Mouse (Mus musculus): ENCODE results near the gene Inpp5d. TPM values are rescaled to one million over a fixed set of nuclear protein-coding genes. Genes with fewer than 3 reads are reported as not detected.

Gene Inpp5d
- polyA plus RNA-seq, 1 experiment from 2014 or later = 13.6 TPM

- H3K36me3 ChIP-seq (ENCODE audit: insufficient read depth, low read length) = no peaks in the 10 kb centered on the region
- H3K27me3 ChIP-seq (replicated peaks; ENCODE audit: insufficient read depth, low read length) = no peaks in the 10 kb centered on the region
- H3K4me1 ChIP-seq (ENCODE audit: insufficient read depth, low read depth, low read length) = no peaks in the 10 kb centered on the region
- ATAC-seq (no peak), DNase-seq (ENCODE audit: low spot score) (no peak)
- no peak overlapping the region for H3K27ac ChIP-seq (ENCODE audit: low read length)
- H3K4me2 ChIP-seq (replicated peaks; ENCODE audit: low read depth, low read length) = no peak overlapping the region
- no peaks in the 10 kb centered on the region for H3K9me3 ChIP-seq (ENCODE audit: low read length)
- no peak overlapping the region for H3K9ac ChIP-seq (replicated peaks; ENCODE audit: low read depth)
- 94% methylated on average over 5 of the region's 5 CpGs for WGBS
- TF ChIP-seq EP300 (IDR thresholded peaks at IDR 0.05) (no peak), CTCF (IDR thresholded peaks at IDR 0.05) (no peak)
- no peak overlapping the region for H3K4me3 ChIP-seq (ENCODE audit: low read depth, low read length)
Observed at GRCm38 (mm10) chr1:87684071-87684470, 64.0 kb downstream of the Inpp5d start.

GRCm38 (mm10) chr1:87684791-87685190 is 64.7 kb downstream of the Inpp5d start:
- DNase-seq (ENCODE audit: low spot score) = no peak
- no peak overlapping the region for H3K4me3 ChIP-seq (ENCODE audit: low read depth, low read length)

GRCm38 (mm10) chr1:87686351-87686750 is 66.2 kb downstream of the Inpp5d start:
- WGBS = 39% methylated on average over 4 of the region's 4 CpGs

More at GRCm38 (mm10) chr1:87684791-87685190, 64.7 kb downstream of the Inpp5d start:
- Histone ChIP-seq H3K9ac (replicated peaks; ENCODE audit: low read depth) (no peak overlapping the region), H3K36me3 (ENCODE audit: insufficient read depth, low read length) (no peaks in the 10 kb centered on the region), H3K4me1 (ENCODE audit: insufficient read depth, low read depth, low read length) (no peaks in the 10 kb centered on the region), H3K9me3 (ENCODE audit: low read length) (no peaks in the 10 kb centered on the region), H3K4me2 (replicated peaks; ENCODE audit: low read depth, low read length) (no peak overlapping the region), H3K27ac (ENCODE audit: low read length) (no peak overlapping the region), H3K27me3 (replicated peaks; ENCODE audit: insufficient read depth, low read length) (no peaks in the 10 kb centered on the region)
- WGBS = 94% methylated on average over 3 of the region's 3 CpGs
- no peak for ATAC-seq
- TF ChIP-seq EP300 (IDR thresholded peaks at IDR 0.05) (no peak), CTCF (IDR thresholded peaks at IDR 0.05) (no peak)

GRCm38 (mm10) chr1:87687009-87687408 is 66.9 kb downstream of the Inpp5d start:
- H3K27ac ChIP-seq (ENCODE audit: low read length) = no peak overlapping the region
- no peak overlapping the region for H3K4me3 ChIP-seq (ENCODE audit: low read depth, low read length)
- H3K27me3 ChIP-seq (replicated peaks; ENCODE audit: insufficient read depth, low read length) = no peaks in the 10 kb centered on the region
- H3K4me1 ChIP-seq (ENCODE audit: insufficient read depth, low read depth, low read length) = no peaks in the 10 kb centered on the region
- DNase-seq (ENCODE audit: low spot score) = no peak
- H3K4me2 ChIP-seq (replicated peaks; ENCODE audit: low read depth, low read length) = no peak overlapping the region
- no peaks in the 10 kb centered on the region for H3K9me3 ChIP-seq (ENCODE audit: low read length)
- no peak overlapping the region for H3K9ac ChIP-seq (replicated peaks; ENCODE audit: low read depth)
- TF ChIP-seq EP300 (IDR thresholded peaks at IDR 0.05) = no peak
- H3K36me3 ChIP-seq (ENCODE audit: insufficient read depth, low read length) = no peaks in the 10 kb centered on the region
- 44% methylated on average over 1 of the region's 1 CpGs for WGBS
- ATAC-seq = no peak

More at GRCm38 (mm10) chr1:87686351-87686750, 66.2 kb downstream of the Inpp5d start:
- DNase-seq (ENCODE audit: low spot score) = no peak
- Histone ChIP-seq H3K36me3 (ENCODE audit: insufficient read depth, low read length) (no peaks in the 10 kb centered on the region), H3K4me3 (ENCODE audit: low read depth, low read length) (no peak overlapping the region), H3K27ac (ENCODE audit: low read length) (no peak overlapping the region), H3K4me1 (ENCODE audit: insufficient read depth, low read depth, low read length) (no peaks in the 10 kb centered on the region), H3K9me3 (ENCODE audit: low read length) (no peaks in the 10 kb centered on the region), H3K4me2 (replicated peaks; ENCODE audit: low read depth, low read length) (no peak overlapping the region), H3K9ac (replicated peaks; ENCODE audit: low read depth) (no peak overlapping the region), H3K27me3 (replicated peaks; ENCODE audit: insufficient read depth, low read length) (no peaks in the 10 kb centered on the region)
- ATAC-seq = no peak
- TF ChIP-seq EP300 (IDR thresholded peaks at IDR 0.05) (no peak), CTCF (IDR thresholded peaks at IDR 0.05) (no peak)

- no peaks in the 10 kb centered on the region for H3K9me3 ChIP-seq (ENCODE audit: low read length)
- no peak overlapping the region for H3K27ac ChIP-seq (ENCODE audit: low read length)
- TF ChIP-seq EP300 (IDR thresholded peaks at IDR 0.05) (no peak), CTCF (IDR thresholded peaks at IDR 0.05) (no peak)
- H3K4me2 ChIP-seq (replicated peaks; ENCODE audit: low read depth, low read length) = no peak overlapping the region
- H3K4me3 ChIP-seq (ENCODE audit: low read depth, low read length) = no peak overlapping the region
- no peaks in the 10 kb centered on the region for H3K27me3 ChIP-seq (replicated peaks; ENCODE audit: insufficient read depth, low read length)
- no peaks in the 10 kb centered on the region for H3K36me3 ChIP-seq (ENCODE audit: insufficient read depth, low read length)
- DNase-seq (ENCODE audit: low spot score) (no peak), ATAC-seq (peak; percentile 58)
- 86% methylated on average over 1 of the region's 1 CpGs for WGBS
- no peak overlapping the region for H3K9ac ChIP-seq (replicated peaks; ENCODE audit: low read depth)
- no peaks in the 10 kb centered on the region for H3K4me1 ChIP-seq (ENCODE audit: insufficient read depth, low read depth, low read length)
Observed at GRCm38 (mm10) chr1:87689661-87690341, 69.7 kb downstream of the Inpp5d start.

- H3K27ac ChIP-seq (ENCODE audit: low read length) = no peak overlapping the region
- no peaks in the 10 kb centered on the region for H3K27me3 ChIP-seq (replicated peaks; ENCODE audit: insufficient read depth, low read length)
- H3K4me3 ChIP-seq (ENCODE audit: low read depth, low read length) = no peak overlapping the region
- H3K4me1 ChIP-seq (ENCODE audit: insufficient read depth, low read depth, low read length) = no peaks in the 10 kb centered on the region
- TF ChIP-seq CTCF (IDR thresholded peaks at IDR 0.05) = peak; percentile 34
- TF ChIP-seq EP300 (IDR thresholded peaks at IDR 0.05) = no peak
- no peaks in the 10 kb centered on the region for H3K36me3 ChIP-seq (ENCODE audit: insufficient read depth, low read length)
- H3K9ac ChIP-seq (replicated peaks; ENCODE audit: low read depth) = no peak overlapping the region
- DNase-seq (ENCODE audit: low spot score) = no peak
- 76% methylated on average over 5 of the region's 5 CpGs for WGBS
- no peaks in the 10 kb centered on the region for H3K9me3 ChIP-seq (ENCODE audit: low read length)
- no peak for ATAC-seq
- H3K4me2 ChIP-seq (replicated peaks; ENCODE audit: low read depth, low read length) = no peak overlapping the region
Observed at GRCm38 (mm10) chr1:87696358-87696757, 76.2 kb downstream of the Inpp5d start.
